9 mouse cellular contexts compared by ENCODE assay signal in the genomic region with DNA sequence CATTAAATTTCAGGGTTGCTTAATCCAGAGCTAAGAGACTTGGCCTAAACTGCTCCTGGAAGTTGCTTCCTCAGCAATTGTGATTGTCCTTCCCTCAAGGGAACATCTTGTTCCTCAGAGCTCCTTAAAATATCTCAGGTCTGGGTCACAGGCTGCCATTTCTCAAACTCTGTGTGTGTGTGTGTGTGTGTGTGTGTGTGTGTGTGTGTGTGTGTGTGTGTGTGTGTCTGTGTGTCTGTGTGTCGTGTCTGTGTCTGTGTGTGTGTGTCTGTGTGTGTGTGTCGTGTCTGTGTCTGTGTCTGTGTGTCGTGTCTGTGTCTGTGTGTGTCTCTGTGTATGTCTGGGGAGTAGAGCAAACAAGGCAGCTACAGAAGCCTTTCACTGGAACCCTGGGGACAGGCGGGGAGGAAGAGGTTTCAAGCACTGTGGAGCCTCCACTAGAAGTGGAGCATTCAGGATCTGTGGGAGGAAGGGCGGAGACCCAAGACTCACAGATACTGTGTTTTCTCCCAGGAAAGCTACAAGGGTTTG. TPM values are rescaled to one million over a fixed set of nuclear protein-coding genes. Genes with fewer than 3 reads are reported as not detected.
A peak's percentile ranks its signal among the peaks of the same experiment; 100 is the strongest.
DNase-seq lines count a peak whose midpoint lies in the region; ATAC-seq and TF ChIP-seq lines count a peak whose summit lies in the region.
"Had no signal": no experiment of that assay in that cellular context is flagged by ENCODE, and none has a peak within 500 bp of the region (broad histone marks: within the 10 kb centered on the region; RNA-seq: fewer than 3 reads in every experiment).

No protein-coding gene starts in this region.

- no peaks in the 10 kb centered on the region for H3K36me3 ChIP-seq in lung, embryonic 14.5 days (ENCODE audit: insufficient read depth)
- no peaks in the 10 kb centered on the region for H3K36me3 ChIP-seq in forebrain, embryonic 13.5 days (ENCODE audit: poor library complexity, severe bottlenecking)

- peak overlapping the region; percentile 83 for H3K27ac ChIP-seq in gastrocnemius, adult 2 months
- H3K27ac ChIP-seq in brown adipose tissue, adult 24 weeks (replicated peaks; ENCODE audit: low read depth, low read length) = peak overlapping the region; percentile 100
- peak overlapping the region; percentile 40; the same call in 1 of the 2 replicates for H3K27ac ChIP-seq in lung, embryonic 14.5 days (ENCODE audit: low read depth)
- no peak overlapping the region for H3K27ac ChIP-seq in forebrain, embryonic 13.5 days

- WGBS in lung, embryonic 14.5 days = 54% methylated on average over 5 of the region's 5 CpGs
- WGBS in forebrain, embryonic 13.5 days = 57% methylated on average over 5 of the region's 5 CpGs

- no peak for ATAC-seq in lung, embryonic 14.5 days (ENCODE audit: insufficient read depth)
- ATAC-seq in activated CD4-positive, CD25-positive, alpha-beta regulatory T cell, adult 4 months = no peak
- no peak for ATAC-seq in CD4-positive, CD25-positive, alpha-beta regulatory T cell, adult 4 months
- ATAC-seq in forebrain, embryonic 13.5 days = no peak

- intact Hi-C loops in gastrocnemius, adult 2 months (cut with DNase I) = loop anchor here (2.0 to 5.0 kb wide), 2 partner anchors 48 to 71 kb away; partner anchors contain the start of genes Mertk and Tmem87b
- intact Hi-C loops in heart, postnatal 25 days (cut with DNase I) = no loop called here

- no peak overlapping the region for H3K4me2 ChIP-seq in lung, embryonic 14.5 days
- H3K4me2 ChIP-seq in forebrain, embryonic 13.5 days = no peak overlapping the region

- no peaks in the 10 kb centered on the region for H3K27me3 ChIP-seq in lung, embryonic 14.5 days (ENCODE audit: insufficient read depth, low read length)
- no peaks in the 10 kb centered on the region for H3K27me3 ChIP-seq in forebrain, embryonic 13.5 days

- no peak overlapping the region for H3K9ac ChIP-seq in lung, embryonic 14.5 days
- H3K9ac ChIP-seq in forebrain, embryonic 13.5 days = no peak overlapping the region

- peak; percentile 30 for DNase-seq in gastrocnemius, adult 2 months
- DNase-seq in gastrocnemius, postnatal 10 days = no peak
- peak; percentile 25 for DNase-seq in heart, postnatal 25 days (ENCODE audit: low spot score)
- DNase-seq in lung, embryonic 14.5 days = peak; percentile 42

- H3K9me3 ChIP-seq in lung, embryonic 14.5 days (ENCODE audit: low read depth, low read length) = no peaks in the 10 kb centered on the region
- no peaks in the 10 kb centered on the region for H3K9me3 ChIP-seq in forebrain, embryonic 13.5 days (replicated peaks)

- H3K4me3 ChIP-seq in gastrocnemius, adult 2 months = peak overlapping the region; percentile 42
- H3K4me3 ChIP-seq in brown adipose tissue, adult 24 weeks (ENCODE audit: insufficient read depth, low read depth, low read length) = peak overlapping the region; percentile 32; the same call in 1 of the 2 replicates
- H3K4me3 ChIP-seq in lung, embryonic 14.5 days (ENCODE audit: low read depth, low read length) = no peak overlapping the region
- H3K4me3 ChIP-seq in forebrain, embryonic 13.5 days = no peak overlapping the region

- TF ChIP-seq CTCF in gastrocnemius, adult 2 months (IDR thresholded peaks at IDR 0.05) = no peak
- no peak for TF ChIP-seq CTCF in lung, embryonic 14.5 days (IDR thresholded peaks at IDR 0.05; ENCODE audit: low read depth)

- peaks cover 27% of the 10 kb centered on the region for H3K4me1 ChIP-seq in brown adipose tissue, adult 24 weeks (ENCODE audit: control insufficient read depth, insufficient read depth, insufficient read length, low read length)
- H3K4me1 ChIP-seq in lung, embryonic 14.5 days (ENCODE audit: insufficient read depth) = 0 out of 2 replicates have a peak, but pooled peaks cover 6% of the 10 kb centered on the region
- H3K4me1 ChIP-seq in forebrain, embryonic 13.5 days = no peaks in the 10 kb centered on the region

RNA-seq across cellular contexts. Expression of gene Mertk, which starts 47.9 kb away (rescaled TPM):
- 1 to 10 TPM; 1.6 to 3.5 TPM for total RNA-seq in gastrocnemius, adult 2 months (2021)
- 1 to 10 TPM; 4.5 TPM for total RNA-seq in gastrocnemius, postnatal 10 days (2021)
- polyA plus RNA-seq in brown adipose tissue, adult 24 weeks (2012; ENCODE audit: insufficient read depth, insufficient read length, missing spikeins) = 2.4 and 3.0 TPM in 2 replicates
- total RNA-seq in heart, postnatal 25 days (2021) = 1 to 10 TPM; 4.0 to 5.0 TPM
- 4.5 TPM in 2 replicates for polyA plus RNA-seq in lung, embryonic 14.5 days (2014; fragmentation: Nextera tagmentation; extraction: Ambion mirVana)
- polyA plus RNA-seq in activated CD4-positive, CD25-positive, alpha-beta regulatory T cell, adult 4 months (2017; shearing (Covaris generic)) = not detected
- polyA plus RNA-seq in CD4-positive, CD25-positive, alpha-beta regulatory T cell, adult 4 months (2017; shearing (Covaris generic)) = under 1 TPM; 0.15 to 0.51 TPM
- 0.56 and 0.88 TPM in 2 replicates for polyA plus RNA-seq in forebrain, embryonic 13.5 days (2015; fragmentation: Nextera tagmentation; extraction: Ambion mirVana)
- total RNA-seq: monocyte, adult 5-6 weeks had no signal

RNA-seq across cellular contexts. Expression of gene Anapc1, which starts 59.5 kb away (rescaled TPM):
- 10 to 100 TPM; 35.5 to 38.0 TPM for total RNA-seq in gastrocnemius, adult 2 months (2021)
- total RNA-seq in gastrocnemius, postnatal 10 days (2021) = 10 to 100 TPM; 38.0 to 54.1 TPM
- polyA plus RNA-seq in brown adipose tissue, adult 24 weeks (2012; ENCODE audit: insufficient read depth, insufficient read length, missing spikeins) = 17.7 and 22.3 TPM in 2 replicates
- 10 to 100 TPM; 40.2 to 43.2 TPM for total RNA-seq in heart, postnatal 25 days (2021)
- 91.2 and 92.7 TPM in 2 replicates for polyA plus RNA-seq in lung, embryonic 14.5 days (2014; fragmentation: Nextera tagmentation; extraction: Ambion mirVana)
- polyA plus RNA-seq in activated CD4-positive, CD25-positive, alpha-beta regulatory T cell, adult 4 months (2017; shearing (Covaris generic)) = 10 to 100 TPM; 31.4 to 40.6 TPM
- polyA plus RNA-seq in CD4-positive, CD25-positive, alpha-beta regulatory T cell, adult 4 months (2017; shearing (Covaris generic)) = 10 to 100 TPM; 44.4 to 57.1 TPM
- polyA plus RNA-seq in forebrain, embryonic 13.5 days (2015; fragmentation: Nextera tagmentation; extraction: Ambion mirVana) = 57.5 and 65.6 TPM in 2 replicates

Comparison
In these comparisons a context has a peak if more than half of its experiments do, and no peak if none do; other contexts are left out.
1. H3K4me3 ChIP-seq: peak in gastrocnemius, adult 2 months (single experiment) and brown adipose tissue, adult 24 weeks (single experiment); none in lung, embryonic 14.5 days (single experiment) and forebrain, embryonic 13.5 days (single experiment).